Mouse (Mus musculus) lung, adult 2 months (tissue): ENCODE measurements around the gene Setx.
"Not testable (repeated sequence)": the region's sequence is repeated elsewhere in the genome, so short reads cannot be mapped to it uniquely, and the experiment has no call there.

Source experiments
- CTCF ChIP-seq: fragments of 200-500 bp; IDR thresholded peaks from 2 replicates; pipeline ENCODE4 v1.5.1; 2011; ENCODE audit warnings: mild to moderate bottlenecking, low read length, control low read depth; ENCODE audit not compliant: insufficient read depth
- POLR2A ChIP-seq: fragments of 200-500 bp; IDR thresholded peaks from 2 replicates; pipeline ENCODE4 v1.6.1; 2011; ENCODE audit warnings: low read depth, mild to moderate bottlenecking, control low read depth, low read length, borderline replicate concordance; ENCODE audit errors: extremely low read depth

DNA sequence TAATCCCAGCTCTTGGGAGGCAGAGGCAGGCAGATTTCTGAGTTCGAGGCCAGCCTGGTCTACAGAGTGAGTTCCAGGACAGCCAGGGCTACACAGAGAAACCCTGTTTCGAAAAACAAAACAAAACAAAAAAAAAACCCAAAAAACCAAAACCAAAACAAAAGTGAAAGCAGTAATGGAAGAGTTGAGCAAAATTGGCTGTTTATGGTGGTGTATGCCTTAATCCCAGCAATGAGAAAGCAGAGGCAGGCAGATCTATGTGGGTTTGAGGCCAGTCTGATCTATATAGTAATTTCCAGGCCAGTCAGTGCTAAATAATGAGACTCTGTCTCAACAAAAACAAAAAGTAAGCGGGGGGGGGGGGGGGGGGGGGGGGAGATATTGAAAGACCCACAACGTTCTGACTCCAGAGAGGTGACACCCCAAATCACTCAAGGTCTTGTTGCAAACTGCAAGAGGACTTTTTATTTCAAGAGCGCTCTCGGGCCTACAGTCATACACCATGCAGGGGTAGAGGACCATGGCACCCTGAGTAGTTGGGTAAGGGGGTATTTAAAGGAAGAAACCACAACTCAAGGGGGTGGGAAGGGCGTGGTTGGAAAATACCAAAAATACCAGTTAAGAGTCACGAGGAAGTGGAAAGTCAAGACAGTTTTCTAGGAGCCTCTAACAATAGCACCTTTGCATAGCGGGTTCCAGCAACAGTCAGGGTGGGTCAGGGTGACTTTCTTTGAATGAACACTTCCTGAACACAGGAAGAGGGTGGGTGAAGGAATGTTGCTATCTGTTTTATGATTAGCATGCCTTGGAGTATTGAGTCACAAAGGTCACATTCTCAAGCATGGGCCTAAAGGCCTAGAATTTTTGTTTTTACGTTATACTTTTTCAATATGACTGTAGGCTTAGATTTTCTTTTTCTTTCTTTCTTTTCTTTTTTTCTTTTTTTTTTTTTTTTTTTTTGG, 21.3 kb upstream of the Setx start:
- not testable (repeated sequence) for TF ChIP-seq CTCF, POLR2A
